Mouse (Mus musculus) MEL (cell line): ENCODE data around the gene Gm20388. TPM values are rescaled to one million over a fixed set of nuclear protein-coding genes. Genes with fewer than 3 reads are reported as not detected.

Experiments used
- DNase-seq: peaks from one replicate; pipeline ENCODE4 v3.0.0; 2011; ENCODE audit warnings: low read depth, low spot score
- H3K27ac ChIP-seq: 2 replicates; pipeline ENCODE4 v1.5.1; 2012; ENCODE audit warnings: low read depth, mild to moderate bottlenecking, control low read depth, low read length, moderate library complexity; ENCODE audit not compliant: control insufficient read depth
- H3K27me3 ChIP-seq, 2 experiments: fragments of 150-350 bp in 1 of 2; sonication (generic) in 1 of 2; 2 replicates each; pipeline ENCODE4 v1.6.1; 2012; ENCODE audit warnings: low read length in 2 of 2, mild to moderate bottlenecking in 2 of 2, improper control_type of control experiment in 1 of 2, moderate library complexity in 1 of 2; ENCODE audit not compliant: insufficient read depth in 2 of 2, control insufficient read depth in 1 of 2
- H3K36me3 ChIP-seq, 2 experiments: 2 replicates each; pipeline ENCODE4 v1.6.1; 2012 to 2014; ENCODE audit warnings: low read length in 2 of 2, improper control_type of control experiment in 1 of 2, inconsistent platforms in 1 of 2, mild to moderate bottlenecking in 1 of 2; ENCODE audit not compliant: insufficient read depth in 2 of 2, control insufficient read depth in 1 of 2
- H3K4me1 ChIP-seq, 2 experiments: fragments of 150-350 bp in 1 of 2; sonication (generic) in 1 of 2; 2 replicates each; pipeline ENCODE4 v1.6.1; 2012; ENCODE audit warnings: low read length in 2 of 2, improper control_type of control experiment in 1 of 2, mild to moderate bottlenecking in 1 of 2; ENCODE audit not compliant: insufficient read depth in 2 of 2, control insufficient read depth in 1 of 2
- H3K4me3 ChIP-seq, 2 experiments: fragments of 150-350 bp in 1 of 2; sonication (generic) in 1 of 2; 2 replicates each; pipeline ENCODE4 v1.5.1; 2012; ENCODE audit warnings: low read depth in 2 of 2, low read length in 2 of 2, mild to moderate bottlenecking in 2 of 2, moderate library complexity in 2 of 2, control low read depth in 1 of 2, improper control_type of control experiment in 1 of 2; ENCODE audit not compliant: control insufficient read depth in 1 of 2, insufficient read depth in 1 of 2
- H3K79me2 ChIP-seq: 2 replicates; pipeline ENCODE4 v1.6.1; 2012; ENCODE audit warnings: mild to moderate bottlenecking, low read length, moderate library complexity; ENCODE audit not compliant: control insufficient read depth, poor library complexity, insufficient read depth
- H3K9ac ChIP-seq: 2 replicates; pipeline ENCODE4 v1.6.1; 2012; ENCODE audit warnings: low read depth, mild to moderate bottlenecking, control low read depth, low read length, moderate library complexity; ENCODE audit not compliant: control insufficient read depth, poor library complexity, severe bottlenecking
- H3K9me3 ChIP-seq: fragments of 150-350 bp; sonication (generic); replicated peaks from 2 replicates; pipeline ENCODE4 v1.6.1; 2012; ENCODE audit warnings: mild to moderate bottlenecking, low read length, improper control_type of control experiment, moderate library complexity; ENCODE audit not compliant: insufficient read depth
- BHLHE40 ChIP-seq: IDR thresholded peaks from 2 replicates; pipeline ENCODE4 v1.6.1; 2012; ENCODE audit warnings: low read depth, mild to moderate bottlenecking, inconsistent platforms, low read length, improper control_type of control experiment, borderline replicate concordance
- CHD1 ChIP-seq: IDR thresholded peaks from 2 replicates; pipeline ENCODE4 v1.6.1; 2012; ENCODE audit warnings: low read depth, mild to moderate bottlenecking, inconsistent platforms, low read length, improper control_type of control experiment
- CHD2 ChIP-seq: IDR thresholded peaks from 2 replicates; pipeline ENCODE4 v1.6.1; 2011; ENCODE audit warnings: low read length, improper control_type of control experiment
- CTCF ChIP-seq, 3 experiments: IDR thresholded peaks in 2 of 3; conservative IDR thresholded peaks in 1 of 3; 2 replicates each; pipeline ENCODE4 v1.5.1; 2011 to 2012; ENCODE audit warnings: low read length in 3 of 3, low read depth in 2 of 3, mild to moderate bottlenecking in 2 of 3, improper control_type of control experiment in 1 of 3, inconsistent platforms in 1 of 3, mixed read lengths in 1 of 3, moderate library complexity in 1 of 3; ENCODE audit not compliant: control insufficient read depth in 1 of 3, insufficient read depth in 1 of 3, poor library complexity in 1 of 3, severe bottlenecking in 1 of 3
- E2F4 ChIP-seq: IDR thresholded peaks from 2 replicates; pipeline ENCODE4 v1.6.1; 2011; ENCODE audit warnings: low read depth, low read length, improper control_type of control experiment, borderline replicate concordance
- EP300 ChIP-seq, 2 experiments: IDR thresholded peaks; 2 replicates each; pipeline ENCODE4 v1.6.1; 2011; ENCODE audit warnings: improper control_type of control experiment in 2 of 2, low read length in 2 of 2, low read depth in 1 of 2, mild to moderate bottlenecking in 1 of 2
- GATA1 ChIP-seq: IDR thresholded peaks from 2 replicates; pipeline ENCODE4 v1.6.1; 2011; ENCODE audit warnings: low read depth, low read length, improper control_type of control experiment
- HCFC1 ChIP-seq: IDR thresholded peaks from 2 replicates; pipeline ENCODE4 v1.6.1; 2012; ENCODE audit warnings: low read depth, mild to moderate bottlenecking, inconsistent platforms, low read length, improper control_type of control experiment, moderate library complexity
- MAFK ChIP-seq: IDR thresholded peaks from 2 replicates; pipeline ENCODE4 v1.6.1; 2011; ENCODE audit warnings: low read depth, mild to moderate bottlenecking, low read length, improper control_type of control experiment, borderline replicate concordance
- MAX ChIP-seq: IDR thresholded peaks from 2 replicates; pipeline ENCODE4 v1.6.1; 2011; ENCODE audit warnings: low read length, improper control_type of control experiment
- MAZ ChIP-seq: IDR thresholded peaks from 2 replicates; pipeline ENCODE4 v1.6.1; 2012; ENCODE audit warnings: low read depth, mild to moderate bottlenecking, inconsistent platforms, low read length, improper control_type of control experiment
- MXI1 ChIP-seq: IDR thresholded peaks from 2 replicates; pipeline ENCODE4 v1.6.1; 2011; ENCODE audit warnings: mild to moderate bottlenecking, low read depth, low read length, improper control_type of control experiment
- NRF1 ChIP-seq: IDR thresholded peaks from 2 replicates; pipeline ENCODE4 v1.6.1; 2014; ENCODE audit warnings: low read depth, mild to moderate bottlenecking, inconsistent platforms, low read length, improper control_type of control experiment, moderate library complexity; ENCODE audit not compliant: poor library complexity, insufficient read depth, severe bottlenecking
- POLR2A ChIP-seq, 2 experiments: IDR thresholded peaks; 2 replicates each; pipeline ENCODE4 v1.6.1; 2011 to 2012; ENCODE audit warnings: low read length in 2 of 2, mild to moderate bottlenecking in 2 of 2, control low read depth in 1 of 2, improper control_type of control experiment in 1 of 2, low read depth in 1 of 2, moderate library complexity in 1 of 2; ENCODE audit not compliant: control insufficient read depth in 1 of 2, insufficient read depth in 1 of 2, poor library complexity in 1 of 2
- POLR2AphosphoS2 ChIP-seq: IDR thresholded peaks from 2 replicates; pipeline ENCODE4 v1.6.1; 2011; ENCODE audit warnings: low read length, improper control_type of control experiment
- POLR2AphosphoS5 ChIP-seq: IDR thresholded peaks from 2 replicates; pipeline ENCODE4 v1.6.1; 2012; ENCODE audit warnings: low read depth, borderline replicate concordance, mild to moderate bottlenecking, inconsistent platforms, low read length, moderate library complexity, mixed read lengths
- RAD21 ChIP-seq: IDR thresholded peaks from 2 replicates; pipeline ENCODE4 v1.6.1; 2011; ENCODE audit warnings: mild to moderate bottlenecking, low read depth, low read length, improper control_type of control experiment
- RCOR1 ChIP-seq: IDR thresholded peaks from 2 replicates; pipeline ENCODE4 v1.6.1; 2012; ENCODE audit warnings: low read depth, mild to moderate bottlenecking, inconsistent platforms, low read length, improper control_type of control experiment
- TBP ChIP-seq: IDR thresholded peaks from 2 replicates; pipeline ENCODE4 v1.8.0; 2011; ENCODE audit warnings: low read depth, low read length, improper control_type of control experiment
- TCF12 ChIP-seq: IDR thresholded peaks from 2 replicates; pipeline ENCODE4 v1.6.1; 2014; ENCODE audit warnings: low read depth, mild to moderate bottlenecking, inconsistent platforms, low read length, improper control_type of control experiment, moderate library complexity
- UBTF ChIP-seq: IDR thresholded peaks from 2 replicates; pipeline ENCODE4 v1.6.1; 2012; ENCODE audit warnings: low read depth, mild to moderate bottlenecking, inconsistent platforms, low read length, improper control_type of control experiment, moderate library complexity, borderline replicate concordance; ENCODE audit not compliant: insufficient read depth
- USF2 ChIP-seq, 2 experiments: IDR thresholded peaks; 2 replicates each; pipeline ENCODE4 v1.6.1; 2011 to 2012; ENCODE audit warnings: improper control_type of control experiment in 2 of 2, low read length in 2 of 2, borderline replicate concordance in 1 of 2, inconsistent platforms in 1 of 2, low read depth in 1 of 2, mild to moderate bottlenecking in 1 of 2; ENCODE audit not compliant: insufficient read depth in 1 of 2
- ZC3H11A ChIP-seq: IDR thresholded peaks from 2 replicates; pipeline ENCODE4 v1.6.1; 2012; ENCODE audit warnings: low read depth, mild to moderate bottlenecking, inconsistent platforms, low read length, improper control_type of control experiment
- ZKSCAN1 ChIP-seq: IDR thresholded peaks from 2 replicates; pipeline ENCODE4 v1.6.1; 2012; ENCODE audit warnings: low read depth, mild to moderate bottlenecking, inconsistent platforms, low read length, improper control_type of control experiment, moderate library complexity
- ZMIZ1 ChIP-seq: IDR thresholded peaks from 2 replicates; pipeline ENCODE4 v1.6.1; 2012; ENCODE audit warnings: low read depth, mild to moderate bottlenecking, inconsistent platforms, low read length, improper control_type of control experiment, moderate library complexity
- ZNF384 ChIP-seq: IDR thresholded peaks from 2 replicates; pipeline ENCODE4 v1.6.1; 2012; ENCODE audit warnings: low read depth, mild to moderate bottlenecking, inconsistent platforms, low read length, improper control_type of control experiment
- polyA plus RNA-seq, 2 experiments: library from polyadenylated mRNA; stranded (reverse) in 1 of 2; unstranded in 1 of 2; fragments of >175 nt in 1 of 2; fragments of >200 nt in 1 of 2; gene quantifications; 2 replicates each; pipeline versions ENCODE4 v1.2.1 to v1.2.4; 2012; ENCODE audit warnings: low replicate concordance in 2 of 2, low read depth in 1 of 2; ENCODE audit not compliant: insufficient read length in 2 of 2, insufficient read depth in 1 of 2, missing spikeins in 1 of 2
- total RNA-seq: library from RNA; depleted of rRNA; stranded (reverse); fragments of 300-350 nt; gene quantifications from 2 replicates; pipeline ENCODE4 v1.2.3, GENCODE M21; 2012

The Gm20388 gene
- total and polyA plus RNA-seq, 3 experiments: 11.1 to 17.8 TPM; not detected in 1

DNA sequence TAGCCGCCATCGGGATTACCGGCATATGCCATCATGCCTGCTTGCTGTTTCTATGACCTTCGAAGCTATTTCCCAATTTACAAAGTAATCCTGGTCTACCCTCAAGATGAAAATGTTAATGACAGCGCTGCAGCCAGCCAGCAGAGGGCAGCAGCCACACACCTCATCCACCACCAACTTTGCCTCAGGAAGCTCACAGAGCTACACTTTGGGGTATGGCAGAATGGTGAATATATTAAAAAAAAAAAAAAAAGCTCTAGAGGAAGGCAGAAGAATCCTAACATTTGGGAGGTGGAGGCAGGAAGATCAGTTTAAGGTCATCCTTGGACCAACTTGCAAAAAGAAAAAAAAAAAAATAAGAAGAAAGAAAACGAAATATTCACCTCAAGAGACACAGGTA, 1939.4 kb downstream of the Gm20388 start (continued):
- TF ChIP-seq UBTF (no peak), GATA1 (no peak), ZNF384 (peak; percentile 95), RCOR1 (no peak), CHD1 (peak; percentile 98), POLR2AphosphoS5 (no peak), ZMIZ1 (no peak), MAFK (no peak), MAX (no peak), TBP (peak; percentile 68), USF2 (IDR thresholded peaks at IDR 0.05; ENCODE audit: borderline replicate concordance in 1 of 2, insufficient read depth in 1 of 2, low read depth in 1 of 2, low read length in 2 of 2) (no peak), ZKSCAN1 (0 out of 2 replicates have a peak, but pooled peaks have one; percentile 41), POLR2A (IDR thresholded peaks at IDR 0.05; ENCODE audit: control insufficient read depth in 1 of 2, insufficient read depth in 1 of 2, low read depth in 1 of 2, low read length in 2 of 2, poor library complexity in 1 of 2) (no peak; a peak in 1 of 4 replicates), CHD2 (no peak), RAD21 (peak; percentile 91), HCFC1 (0 out of 2 replicates have a peak, but pooled peaks have one; percentile 40)

DNA sequence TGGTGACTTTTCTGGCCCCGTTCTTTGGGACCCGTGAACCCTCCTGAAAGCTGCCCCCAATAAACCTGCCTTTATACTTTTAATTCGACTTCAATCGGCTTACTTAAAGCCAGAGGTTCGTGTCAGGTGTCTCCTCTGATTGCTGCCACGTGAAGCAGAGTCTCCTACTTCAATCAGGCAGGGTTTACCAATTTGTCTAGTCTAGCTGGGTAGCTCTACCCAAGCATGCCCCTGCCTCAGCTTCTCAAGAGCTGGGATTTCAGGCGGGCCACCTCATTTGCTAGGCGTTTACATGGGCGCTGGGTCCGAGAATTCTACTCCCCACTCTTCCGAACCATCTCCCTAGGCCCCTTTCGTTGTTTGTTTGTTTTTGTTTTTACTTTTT, 1939.8 kb downstream of the Gm20388 start:
- peak overlapping the region; percentile 99 for H3K27ac ChIP-seq
- DNase-seq: peak; percentile 77
- H3K4me1 ChIP-seq: peaks cover 13 to 51% of the 10 kb centered on the region in 2 experiments
- H3K4me3 ChIP-seq: peak overlapping the region; percentile 52 to 55
- TF ChIP-seq POLR2AphosphoS2: no peak
- no peak for TF ChIP-seq E2F4
- peak; percentile 72 for TF ChIP-seq ZMIZ1
- TF ChIP-seq RCOR1: no peak
- 0 out of 4 replicates have a peak, but pooled peaks of 1 of the 2 experiments have one; percentile 37 for TF ChIP-seq POLR2A (IDR thresholded peaks at IDR 0.05; ENCODE audit: control insufficient read depth in 1 of 2, insufficient read depth in 1 of 2, low read depth in 1 of 2, low read length in 2 of 2, poor library complexity in 1 of 2)
- TF ChIP-seq BHLHE40: no peak
- TF ChIP-seq ZC3H11A: no peak
- no peak for TF ChIP-seq TCF12
- no peak for TF ChIP-seq CTCF (IDR thresholded peaks at IDR 0.05 in 2 of 3, conservative IDR thresholded peaks at IDR 0.05 in 1 of 3; ENCODE audit: control insufficient read depth in 1 of 3, insufficient read depth in 1 of 3, low read depth in 2 of 3, low read length in 3 of 3, poor library complexity in 1 of 3, severe bottlenecking in 1 of 3)
- TF ChIP-seq EP300 (IDR thresholded peaks at IDR 0.05; ENCODE audit: low read depth in 1 of 2, low read length in 2 of 2): 0 out of 4 replicates have a peak, but pooled peaks of 1 of the 2 experiments have one; percentile 21
- no peak for TF ChIP-seq RAD21
- TF ChIP-seq NRF1: no peak
- TF ChIP-seq CHD1: 0 out of 2 replicates have a peak, but pooled peaks have one; percentile 88
- TF ChIP-seq MXI1: no peak
- peak; percentile 1; the same call in 1 of the 2 replicates for TF ChIP-seq MAZ
- TF ChIP-seq CHD2: no peak
- TF ChIP-seq, all 39 proteins: peak for 5
- H3K27me3 ChIP-seq: no peaks in the 10 kb centered on the region
- H3K9me3 ChIP-seq: no peaks in the 10 kb centered on the region
- H3K36me3 ChIP-seq: peaks cover 0 to 39% of the 10 kb centered on the region in 2 experiments; a peak in 2 of 4 replicates
- H3K79me2 ChIP-seq: peaks cover 4% of the 10 kb centered on the region; the same call in 1 of the 2 replicates
- peak overlapping the region; percentile 95 for H3K9ac ChIP-seq
